Mouse (Mus musculus): Measurements from ENCODE around the gene Mob4. TPM values are rescaled to one million over a fixed set of nuclear protein-coding genes. Genes with fewer than 3 reads are reported as not detected.

Gene Mob4
- polyA plus RNA-seq, 1 experiment from 2014 or later = 196 TPM

- H3K4me1 ChIP-seq (ENCODE audit: control insufficient read depth, insufficient read depth, low read length) = peaks cover 23% of the 10 kb centered on the region
- H3K4me3 ChIP-seq (replicated peaks; ENCODE audit: low read depth, low read length) = peak overlapping the region; percentile 29
- H3K27ac ChIP-seq (replicated peaks; ENCODE audit: low read depth, low read length) = no peak overlapping the region
- peak; percentile 67 for DNase-seq
- peak; percentile 54; the same call in 1 of the 2 replicates for ATAC-seq (ENCODE audit: low FRiP score, low TSS enrichment)
- H3K9ac ChIP-seq (replicated peaks; ENCODE audit: low read length) = peak overlapping the region; percentile 42
- H3K4me2 ChIP-seq (ENCODE audit: low read length) = peak overlapping the region; percentile 50
- H3K36me3 ChIP-seq (ENCODE audit: control insufficient read depth, insufficient read depth, low read length) = no peaks in the 10 kb centered on the region
- 7% methylated on average over 8 of the region's 8 CpGs for WGBS
- no peaks in the 10 kb centered on the region for H3K9me3 ChIP-seq (ENCODE audit: control insufficient read depth, low read length)
- no peaks in the 10 kb centered on the region for H3K27me3 ChIP-seq (ENCODE audit: control insufficient read depth, insufficient read depth, low read length)
These were observed 61.0 kb downstream of the Mob4 start for GRCm38 (mm10) chr1:55192015-55192414.

GRCm38 (mm10) chr1:55192824-55193223 is 61.8 kb downstream of the Mob4 start:
- Histone ChIP-seq H3K4me3 (replicated peaks; ENCODE audit: low read depth, low read length) (no peak overlapping the region), H3K27me3 (ENCODE audit: control insufficient read depth, insufficient read depth, low read length) (no peaks in the 10 kb centered on the region), H3K36me3 (ENCODE audit: control insufficient read depth, insufficient read depth, low read length) (no peaks in the 10 kb centered on the region), H3K9ac (replicated peaks; ENCODE audit: low read length) (no peak overlapping the region), H3K27ac (replicated peaks; ENCODE audit: low read depth, low read length) (no peak overlapping the region), H3K9me3 (ENCODE audit: control insufficient read depth, low read length) (no peaks in the 10 kb centered on the region), H3K4me1 (ENCODE audit: control insufficient read depth, insufficient read depth, low read length) (peaks cover 23% of the 10 kb centered on the region), H3K4me2 (ENCODE audit: low read length) (no peak overlapping the region)
- no peak for ATAC-seq (ENCODE audit: low FRiP score, low TSS enrichment)
- DNase-seq = no peak
- WGBS = 54% methylated on average over 3 of the region's 3 CpGs

GRCm38 (mm10) chr1:55193316-55193715 is 62.3 kb downstream of the Mob4 start:
- peak; percentile 63 for DNase-seq
- 24% methylated on average over 2 of the region's 2 CpGs for whole genome bisulfite sequencing
- H3K27ac ChIP-seq (replicated peaks; ENCODE audit: low read depth, low read length) = no peak overlapping the region

GRCm38 (mm10) chr1:55194064-55194915 is 63.3 kb downstream of the Mob4 start:
- H3K4me3 ChIP-seq (replicated peaks; ENCODE audit: low read depth, low read length) = peak overlapping the region; percentile 10; the same call in 1 of the 2 replicates
- no peaks in the 10 kb centered on the region for H3K27me3 ChIP-seq (ENCODE audit: control insufficient read depth, insufficient read depth, low read length)
- DNase-seq (peak; percentile 66), ATAC-seq (ENCODE audit: low FRiP score, low TSS enrichment) (peak; percentile 36; the same call in 1 of the 2 replicates)
- peaks cover 23% of the 10 kb centered on the region for H3K4me1 ChIP-seq (ENCODE audit: control insufficient read depth, insufficient read depth, low read length)
- 11% methylated on average over 19 of the region's 19 CpGs for WGBS
- H3K36me3 ChIP-seq (ENCODE audit: control insufficient read depth, insufficient read depth, low read length) = no peaks in the 10 kb centered on the region
- H3K27ac ChIP-seq (replicated peaks; ENCODE audit: low read depth, low read length) = peak overlapping the region; percentile 13
- H3K4me2 ChIP-seq (ENCODE audit: low read length) = peak overlapping the region; percentile 48
- H3K9ac ChIP-seq (replicated peaks; ENCODE audit: low read length) = no peak overlapping the region; the same call in 1 of the 2 replicates
- no peaks in the 10 kb centered on the region for H3K9me3 ChIP-seq (ENCODE audit: control insufficient read depth, low read length)

More at GRCm38 (mm10) chr1:55193316-55193715, 62.3 kb downstream of the Mob4 start:
- H3K4me1 ChIP-seq (ENCODE audit: control insufficient read depth, insufficient read depth, low read length) = peaks cover 23% of the 10 kb centered on the region
- no peaks in the 10 kb centered on the region for H3K9me3 ChIP-seq (ENCODE audit: control insufficient read depth, low read length)
- H3K9ac ChIP-seq (replicated peaks; ENCODE audit: low read length) = no peak overlapping the region
- ATAC-seq (ENCODE audit: low FRiP score, low TSS enrichment) = 0 out of 2 replicates have a peak, but pooled peaks have one; percentile 16
- H3K36me3 ChIP-seq (ENCODE audit: control insufficient read depth, insufficient read depth, low read length) = no peaks in the 10 kb centered on the region
- no peak overlapping the region for H3K4me2 ChIP-seq (ENCODE audit: low read length)
- no peaks in the 10 kb centered on the region for H3K27me3 ChIP-seq (ENCODE audit: control insufficient read depth, insufficient read depth, low read length)
- no peak overlapping the region for H3K4me3 ChIP-seq (replicated peaks; ENCODE audit: low read depth, low read length)

GRCm38 (mm10) chr1:55195021-55195420 is 64.0 kb downstream of the Mob4 start:
- H3K9ac ChIP-seq (replicated peaks; ENCODE audit: low read length) = no peak overlapping the region
- WGBS = 40% methylated on average over 4 of the region's 4 CpGs
- H3K36me3 ChIP-seq (ENCODE audit: control insufficient read depth, insufficient read depth, low read length) = no peaks in the 10 kb centered on the region
- peaks cover 23% of the 10 kb centered on the region for H3K4me1 ChIP-seq (ENCODE audit: control insufficient read depth, insufficient read depth, low read length)
- peak; percentile 37 for DNase-seq
- no peak overlapping the region; the same call in 1 of the 2 replicates for H3K27ac ChIP-seq (replicated peaks; ENCODE audit: low read depth, low read length)
- H3K4me3 ChIP-seq (replicated peaks; ENCODE audit: low read depth, low read length) = no peak overlapping the region
- H3K27me3 ChIP-seq (ENCODE audit: control insufficient read depth, insufficient read depth, low read length) = no peaks in the 10 kb centered on the region
- ATAC-seq (ENCODE audit: low FRiP score, low TSS enrichment) = no peak
- H3K9me3 ChIP-seq (ENCODE audit: control insufficient read depth, low read length) = no peaks in the 10 kb centered on the region
- peak overlapping the region; percentile 48; the same call in 1 of the 2 replicates for H3K4me2 ChIP-seq (ENCODE audit: low read length)

GRCm38 (mm10) chr1:55196327-55197003 is 65.4 kb downstream of the Mob4 start:
- Histone ChIP-seq H3K36me3 (ENCODE audit: control insufficient read depth, insufficient read depth, low read length) (no peaks in the 10 kb centered on the region), H3K9me3 (ENCODE audit: control insufficient read depth, low read length) (no peaks in the 10 kb centered on the region), H3K27ac (replicated peaks; ENCODE audit: low read depth, low read length) (no peak overlapping the region), H3K27me3 (ENCODE audit: control insufficient read depth, insufficient read depth, low read length) (no peaks in the 10 kb centered on the region), H3K4me1 (ENCODE audit: control insufficient read depth, insufficient read depth, low read length) (peaks cover 23% of the 10 kb centered on the region), H3K4me2 (ENCODE audit: low read length) (no peak overlapping the region), H3K9ac (replicated peaks; ENCODE audit: low read length) (no peak overlapping the region), H3K4me3 (replicated peaks; ENCODE audit: low read depth, low read length) (no peak overlapping the region)
- ATAC-seq (ENCODE audit: low FRiP score, low TSS enrichment) = no peak
- DNase-seq = no peak
- 43% methylated on average over 6 of the region's 6 CpGs for WGBS

- DNase-seq = no peak
- 11% methylated on average over 3 of the region's 3 CpGs for WGBS
- no peak overlapping the region for H3K27ac ChIP-seq (replicated peaks; ENCODE audit: low read depth, low read length)
These were observed 67.7 kb downstream of the Mob4 start for GRCm38 (mm10) chr1:55198719-55199118.

GRCm38 (mm10) chr1:55201850-55202752 is 71.1 kb downstream of the Mob4 start:
- Histone ChIP-seq H3K4me3 (replicated peaks; ENCODE audit: low read depth, low read length) (no peak overlapping the region), H3K27ac (replicated peaks; ENCODE audit: low read depth, low read length) (no peak overlapping the region), H3K27me3 (ENCODE audit: control insufficient read depth, insufficient read depth, low read length) (no peaks in the 10 kb centered on the region), H3K4me1 (ENCODE audit: control insufficient read depth, insufficient read depth, low read length) (no peaks in the 10 kb centered on the region), H3K9me3 (ENCODE audit: control insufficient read depth, low read length) (no peaks in the 10 kb centered on the region), H3K4me2 (ENCODE audit: low read length) (no peak overlapping the region), H3K9ac (replicated peaks; ENCODE audit: low read length) (no peak overlapping the region), H3K36me3 (ENCODE audit: control insufficient read depth, insufficient read depth, low read length) (no peaks in the 10 kb centered on the region)
- WGBS = 55% methylated on average over 18 of the region's 18 CpGs
- DNase-seq = peak; percentile 61
- no peak for ATAC-seq (ENCODE audit: low FRiP score, low TSS enrichment)

More at GRCm38 (mm10) chr1:55198719-55199118, 67.7 kb downstream of the Mob4 start:
- no peaks in the 10 kb centered on the region for H3K9me3 ChIP-seq (ENCODE audit: control insufficient read depth, low read length)
- no peak overlapping the region for H3K9ac ChIP-seq (replicated peaks; ENCODE audit: low read length)
- no peaks in the 10 kb centered on the region for H3K27me3 ChIP-seq (ENCODE audit: control insufficient read depth, insufficient read depth, low read length)
- no peak overlapping the region for H3K4me3 ChIP-seq (replicated peaks; ENCODE audit: low read depth, low read length)
- H3K4me1 ChIP-seq (ENCODE audit: control insufficient read depth, insufficient read depth, low read length) = peaks cover 14% of the 10 kb centered on the region
- ATAC-seq (ENCODE audit: low FRiP score, low TSS enrichment) = peak; percentile 25; the same call in 1 of the 2 replicates
- H3K36me3 ChIP-seq (ENCODE audit: control insufficient read depth, insufficient read depth, low read length) = no peaks in the 10 kb centered on the region
- H3K4me2 ChIP-seq (ENCODE audit: low read length) = no peak overlapping the region

Measured in midbrain, embryonic 14.5 days (tissue).